Mouse (Mus musculus) CH12.LX (cell line): Measurements from ENCODE around the gene Pcdh15.

ENCODE experiments used
- CTCF ChIP-seq, 2 experiments: IDR thresholded peaks in 1 of 2; conservative IDR thresholded peaks in 1 of 2; 2 replicates each; pipeline ENCODE4 v1.5.1; 2011 to 2012; ENCODE audit warnings: low read depth in 2 of 2, low read length in 2 of 2, improper control_type of control experiment in 1 of 2, inconsistent platforms in 1 of 2, mild to moderate bottlenecking in 1 of 2, moderate library complexity in 1 of 2
- EP300 ChIP-seq: IDR thresholded peaks from 2 replicates; pipeline ENCODE4 v1.6.1; 2011; ENCODE audit warnings: low read length, improper control_type of control experiment
- JUND ChIP-seq: conservative IDR thresholded peaks from 2 replicates; pipeline ENCODE4 v1.6.1; 2011; ENCODE audit warnings: low read depth, low read length, improper control_type of control experiment
- KAT2A ChIP-seq: IDR thresholded peaks from 2 replicates; pipeline ENCODE4 v1.6.1; 2012; ENCODE audit warnings: low read length, improper control_type of control experiment, inconsistent platforms; ENCODE audit not compliant: insufficient replicate concordance
- MAFK ChIP-seq: IDR thresholded peaks from 2 replicates; pipeline ENCODE4 v1.6.1; 2011; ENCODE audit warnings: low read length, improper control_type of control experiment; ENCODE audit not compliant: insufficient replicate concordance
- NELFE ChIP-seq: IDR thresholded peaks from 2 replicates; pipeline ENCODE4 v1.6.1; 2011; ENCODE audit warnings: low read depth, low read length, improper control_type of control experiment
- UBTF ChIP-seq: IDR thresholded peaks from 2 replicates; pipeline ENCODE4 v1.6.1; 2012; ENCODE audit warnings: low read depth, mild to moderate bottlenecking, inconsistent platforms, low read length, improper control_type of control experiment, moderate library complexity
- USF2 ChIP-seq: conservative IDR thresholded peaks from 2 replicates; pipeline ENCODE4 v1.6.1; 2011; ENCODE audit warnings: low read depth, low read length, improper control_type of control experiment
- ZC3H11A ChIP-seq: IDR thresholded peaks from 2 replicates; pipeline ENCODE4 v1.6.1; 2012; ENCODE audit warnings: low read depth, mild to moderate bottlenecking, inconsistent platforms, low read length, improper control_type of control experiment
- ZKSCAN1 ChIP-seq: IDR thresholded peaks from 2 replicates; pipeline ENCODE4 v1.6.1; 2012; ENCODE audit warnings: low read depth, inconsistent platforms, low read length, improper control_type of control experiment, borderline replicate concordance
- ZNF384 ChIP-seq: IDR thresholded peaks from 2 replicates; pipeline ENCODE4 v1.6.1; 2012; ENCODE audit warnings: low read depth, low read length, improper control_type of control experiment, inconsistent platforms

DNA sequence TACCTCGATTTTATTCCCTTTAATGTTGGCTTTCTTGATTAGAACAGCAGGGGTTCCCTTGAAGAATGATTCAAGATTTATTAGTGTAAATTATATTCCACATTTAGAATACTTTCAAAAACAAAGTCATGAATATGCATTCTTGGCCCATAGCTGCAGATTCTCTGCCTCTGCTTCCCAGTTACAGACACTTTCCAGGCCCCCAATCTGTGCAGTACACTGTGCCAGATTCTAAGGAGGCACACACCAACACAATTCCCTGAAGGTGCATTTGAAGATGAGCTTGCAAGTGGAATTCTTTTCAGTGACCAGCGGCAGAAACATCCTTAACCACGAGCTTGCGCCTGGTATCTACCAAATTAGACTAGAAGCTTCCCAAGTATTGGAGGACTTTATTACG, 55.4 kb downstream of the Pcdh15 start:
- TF ChIP-seq ZKSCAN1 (no peak), JUND (no peak), MAFK (no peak), ZC3H11A (no peak), KAT2A (no peak), EP300 (no peak), CTCF (conservative IDR thresholded peaks at IDR 0.05 in 1 of 2, IDR thresholded peaks at IDR 0.05 in 1 of 2; ENCODE audit: low read depth in 2 of 2, low read length in 2 of 2) (no peak), USF2 (no peak), NELFE (no peak), UBTF (no peak), ZNF384 (no peak)
